Mouse (Mus musculus): ENCODE measurements around the gene Rhbdf1. TPM values are rescaled to one million over a fixed set of nuclear protein-coding genes. Genes with fewer than 3 reads are reported as not detected.

The Rhbdf1 gene
- polyA plus RNA-seq, 1 experiment = 39.7 TPM

GRCm38 (mm10) chr11:32237411-32237795 is 15.3 kb upstream of the Rhbdf1 start:
- DNase-seq (ENCODE audit: low read depth) = no peak
- no peak for TF ChIP-seq POLR2A (IDR thresholded peaks at IDR 0.05; ENCODE audit: borderline replicate concordance, extremely low read depth, insufficient read depth, insufficient read length, poor library complexity, severe bottlenecking)
- no peak for TF ChIP-seq CTCF (IDR thresholded peaks at IDR 0.05; ENCODE audit: borderline replicate concordance, extremely low read depth, insufficient read depth, insufficient read length)

GRCm38 (mm10) chr11:32236712-32237410 is 14.8 kb upstream of the Rhbdf1 start:
- TF ChIP-seq POLR2A (IDR thresholded peaks at IDR 0.05; ENCODE audit: borderline replicate concordance, extremely low read depth, insufficient read depth, insufficient read length, poor library complexity, severe bottlenecking) (no peak), CTCF (IDR thresholded peaks at IDR 0.05; ENCODE audit: borderline replicate concordance, extremely low read depth, insufficient read depth, insufficient read length) (peak; percentile 73)
- peak; percentile 70 for DNase-seq (ENCODE audit: low read depth)

- peak; percentile 76 for DNase-seq (ENCODE audit: low read depth)
- TF ChIP-seq POLR2A (IDR thresholded peaks at IDR 0.05; ENCODE audit: borderline replicate concordance, extremely low read depth, insufficient read depth, insufficient read length, poor library complexity, severe bottlenecking) (no peak), CTCF (IDR thresholded peaks at IDR 0.05; ENCODE audit: borderline replicate concordance, extremely low read depth, insufficient read depth, insufficient read length) (no peak)
Observed at GRCm38 (mm10) chr11:32236132-32236531, 14.0 kb upstream of the Rhbdf1 start.

- no peak for TF ChIP-seq POLR2A (IDR thresholded peaks at IDR 0.05; ENCODE audit: borderline replicate concordance, extremely low read depth, insufficient read depth, insufficient read length, poor library complexity, severe bottlenecking)
- TF ChIP-seq CTCF (IDR thresholded peaks at IDR 0.05; ENCODE audit: borderline replicate concordance, extremely low read depth, insufficient read depth, insufficient read length) = no peak
- peak; percentile 97 for DNase-seq (ENCODE audit: low read depth)
Observed at GRCm38 (mm10) chr11:32235646-32236045, 13.5 kb upstream of the Rhbdf1 start.

- DNase-seq (ENCODE audit: low read depth) = no peak
- TF ChIP-seq POLR2A (IDR thresholded peaks at IDR 0.05; ENCODE audit: borderline replicate concordance, extremely low read depth, insufficient read depth, insufficient read length, poor library complexity, severe bottlenecking) (no peak), CTCF (IDR thresholded peaks at IDR 0.05; ENCODE audit: borderline replicate concordance, extremely low read depth, insufficient read depth, insufficient read length) (no peak)
Observed at GRCm38 (mm10) chr11:32234816-32235485, 12.9 kb upstream of the Rhbdf1 start.

- no peak for DNase-seq (ENCODE audit: low read depth)
- no peak for TF ChIP-seq POLR2A (IDR thresholded peaks at IDR 0.05; ENCODE audit: borderline replicate concordance, extremely low read depth, insufficient read depth, insufficient read length, poor library complexity, severe bottlenecking)
- no peak for TF ChIP-seq CTCF (IDR thresholded peaks at IDR 0.05; ENCODE audit: borderline replicate concordance, extremely low read depth, insufficient read depth, insufficient read length)
Observed at GRCm38 (mm10) chr11:32233895-32234294, 11.8 kb upstream of the Rhbdf1 start.

- no peak for TF ChIP-seq POLR2A (IDR thresholded peaks at IDR 0.05; ENCODE audit: borderline replicate concordance, extremely low read depth, insufficient read depth, insufficient read length, poor library complexity, severe bottlenecking)
- no peak for TF ChIP-seq CTCF (IDR thresholded peaks at IDR 0.05; ENCODE audit: borderline replicate concordance, extremely low read depth, insufficient read depth, insufficient read length)
- DNase-seq (ENCODE audit: low read depth) = no peak
Observed at GRCm38 (mm10) chr11:32232848-32233247, 10.7 kb upstream of the Rhbdf1 start.

- no peak for TF ChIP-seq POLR2A (IDR thresholded peaks at IDR 0.05; ENCODE audit: borderline replicate concordance, extremely low read depth, insufficient read depth, insufficient read length, poor library complexity, severe bottlenecking)
- TF ChIP-seq CTCF (IDR thresholded peaks at IDR 0.05; ENCODE audit: borderline replicate concordance, extremely low read depth, insufficient read depth, insufficient read length) = no peak
- no peak for DNase-seq (ENCODE audit: low read depth)
Observed at GRCm38 (mm10) chr11:32231125-32231524, 9.0 kb upstream of the Rhbdf1 start.

GRCm38 (mm10) chr11:32230220-32230619 is 8.1 kb upstream of the Rhbdf1 start:
- no peak for DNase-seq (ENCODE audit: low read depth)
- TF ChIP-seq CTCF (IDR thresholded peaks at IDR 0.05; ENCODE audit: borderline replicate concordance, extremely low read depth, insufficient read depth, insufficient read length) (no peak), POLR2A (IDR thresholded peaks at IDR 0.05; ENCODE audit: borderline replicate concordance, extremely low read depth, insufficient read depth, insufficient read length, poor library complexity, severe bottlenecking) (no peak)

GRCm38 (mm10) chr11:32228292-32228845 is 6.3 kb upstream of the Rhbdf1 start:
- no peak for TF ChIP-seq CTCF (IDR thresholded peaks at IDR 0.05; ENCODE audit: borderline replicate concordance, extremely low read depth, insufficient read depth, insufficient read length)
- TF ChIP-seq POLR2A (IDR thresholded peaks at IDR 0.05; ENCODE audit: borderline replicate concordance, extremely low read depth, insufficient read depth, insufficient read length, poor library complexity, severe bottlenecking) = no peak
- DNase-seq (ENCODE audit: low read depth) = no peak

GRCm38 (mm10) chr11:32227555-32227954 is 5.5 kb upstream of the Rhbdf1 start:
- DNase-seq (ENCODE audit: low read depth) = no peak
- TF ChIP-seq CTCF (IDR thresholded peaks at IDR 0.05; ENCODE audit: borderline replicate concordance, extremely low read depth, insufficient read depth, insufficient read length) = no peak
- no peak for TF ChIP-seq POLR2A (IDR thresholded peaks at IDR 0.05; ENCODE audit: borderline replicate concordance, extremely low read depth, insufficient read depth, insufficient read length, poor library complexity, severe bottlenecking)

Measured in brain, embryonic 14.5 days (tissue).